Mouse (Mus musculus): Measurements from ENCODE around the gene Myo1e. TPM values are rescaled to one million over a fixed set of nuclear protein-coding genes. Genes with fewer than 3 reads are reported as not detected.

Gene Myo1e
- polyA plus RNA-seq, 1 experiment from 2014 or later = 18.4 TPM

DNA sequence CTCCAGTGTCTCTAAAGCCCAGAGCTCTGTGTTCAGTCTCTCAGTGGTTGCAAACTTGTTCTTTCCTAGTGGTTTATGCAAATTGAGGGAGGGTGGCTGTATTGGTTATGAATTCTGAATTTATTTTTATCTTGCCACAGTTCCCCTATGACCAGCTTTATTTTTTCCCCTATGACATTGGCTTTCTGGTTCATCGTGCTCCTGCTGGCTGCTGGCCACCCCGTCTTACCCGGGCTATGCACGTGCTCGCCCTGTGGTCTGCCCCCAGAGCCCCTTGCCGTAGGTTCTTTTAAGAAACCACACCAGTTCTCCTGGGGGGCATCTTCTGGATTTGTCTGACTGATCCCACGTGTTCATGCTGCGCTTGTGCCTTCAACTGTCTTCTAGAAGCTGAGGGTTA lies 97.8 kb downstream of the Myo1e start:
- H3K36me3 ChIP-seq = peaks cover 4% of the 10 kb centered on the region; the same call in 1 of the 2 replicates
- WGBS = 95% methylated on average over 8 of the region's 8 CpGs
- no peak for ATAC-seq

GRCm38 (mm10) chr9:70310046-70310445 lies 102.9 kb downstream of the Myo1e start:
- no peaks in the 10 kb centered on the region for H3K36me3 ChIP-seq
- H3K27me3 ChIP-seq (replicated peaks) = no peaks in the 10 kb centered on the region
- no peak overlapping the region for H3K27ac ChIP-seq
- H3K4me1 ChIP-seq (replicated peaks) = no peaks in the 10 kb centered on the region
- H3K4me2 ChIP-seq (replicated peaks) = no peak overlapping the region
- H3K9ac ChIP-seq = no peak overlapping the region
- 64% methylated on average over 1 of the region's 1 CpGs for WGBS
- no peaks in the 10 kb centered on the region for H3K9me3 ChIP-seq
- no peak overlapping the region for H3K4me3 ChIP-seq (replicated peaks)
- ATAC-seq = no peak

More for the DNA sequence above, 97.8 kb downstream of the Myo1e start:
- no peaks in the 10 kb centered on the region for H3K27me3 ChIP-seq (replicated peaks)
- no peak overlapping the region for H3K4me2 ChIP-seq (replicated peaks)
- H3K4me3 ChIP-seq (replicated peaks) = no peak overlapping the region
- no peaks in the 10 kb centered on the region for H3K4me1 ChIP-seq (replicated peaks)
- no peaks in the 10 kb centered on the region for H3K9me3 ChIP-seq
- no peak overlapping the region for H3K9ac ChIP-seq
- no peak overlapping the region for H3K27ac ChIP-seq

DNA sequence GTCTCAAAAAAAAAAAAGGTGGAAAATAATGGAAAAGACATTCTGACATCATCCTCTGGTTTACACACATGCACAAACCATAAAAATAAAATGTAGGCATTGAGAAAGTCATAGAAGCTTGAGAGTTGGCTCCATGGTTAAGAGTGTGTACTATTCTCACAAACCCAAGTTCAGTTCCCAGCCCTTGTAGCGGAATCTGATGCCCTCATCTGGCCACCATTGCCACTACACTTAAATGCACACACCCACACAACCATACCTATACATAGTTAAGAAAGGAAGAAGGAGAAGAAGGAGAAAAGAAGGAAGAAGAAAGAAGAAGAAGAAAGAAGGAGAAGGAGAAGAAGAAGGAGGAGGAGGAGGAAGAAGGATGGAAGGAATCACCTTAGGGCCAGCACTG lies 106.9 kb downstream of the Myo1e start:
- WGBS = 91% methylated on average over 1 of the region's 1 CpGs
- Histone ChIP-seq H3K27me3 (replicated peaks) (no peaks in the 10 kb centered on the region), H3K9me3 (no peaks in the 10 kb centered on the region), H3K36me3 (no peaks in the 10 kb centered on the region), H3K4me3 (replicated peaks) (no peak overlapping the region), H3K4me1 (replicated peaks) (no peaks in the 10 kb centered on the region), H3K27ac (no peak overlapping the region), H3K9ac (no peak overlapping the region), H3K4me2 (replicated peaks) (no peak overlapping the region)
- no peak for ATAC-seq

DNA sequence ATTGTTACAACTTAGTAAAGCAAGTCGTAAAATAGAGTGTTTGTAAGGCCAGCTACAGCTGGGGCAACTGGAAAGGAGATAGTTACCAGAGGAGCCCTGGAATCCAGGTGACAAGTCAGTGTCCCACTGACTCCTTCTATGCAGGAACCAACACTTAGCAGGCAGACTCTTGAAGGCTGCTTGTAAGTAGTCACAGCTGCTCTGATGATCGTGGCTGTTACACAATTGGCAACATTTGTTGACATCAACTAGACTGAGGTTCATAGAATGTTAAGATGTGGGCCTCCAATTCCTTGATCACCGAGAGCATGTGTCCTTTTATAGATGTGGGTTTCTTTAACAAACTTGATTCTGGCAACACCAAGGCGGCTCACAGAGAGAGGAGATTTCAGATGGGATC lies 108.0 kb downstream of the Myo1e start:
- H3K9ac ChIP-seq = no peak overlapping the region
- H3K36me3 ChIP-seq = no peaks in the 10 kb centered on the region
- H3K27ac ChIP-seq = no peak overlapping the region
- no peak overlapping the region for H3K4me2 ChIP-seq (replicated peaks)
- H3K4me3 ChIP-seq (replicated peaks) = no peak overlapping the region
- no peaks in the 10 kb centered on the region for H3K4me1 ChIP-seq (replicated peaks)
- no peaks in the 10 kb centered on the region for H3K27me3 ChIP-seq (replicated peaks)
- 50% methylated on average over 4 of the region's 4 CpGs for whole genome bisulfite sequencing
- ATAC-seq = no peak
- H3K9me3 ChIP-seq = no peaks in the 10 kb centered on the region

GRCm38 (mm10) chr9:70318601-70319000 lies 111.5 kb downstream of the Myo1e start:
- no peaks in the 10 kb centered on the region for H3K36me3 ChIP-seq
- H3K27me3 ChIP-seq (replicated peaks) = no peaks in the 10 kb centered on the region
- no peaks in the 10 kb centered on the region for H3K4me1 ChIP-seq (replicated peaks)
- H3K9me3 ChIP-seq = no peaks in the 10 kb centered on the region
- H3K4me3 ChIP-seq (replicated peaks) = no peak overlapping the region
- no peak overlapping the region for H3K27ac ChIP-seq
- no peak overlapping the region for H3K9ac ChIP-seq
- ATAC-seq = peak; percentile 80
- H3K4me2 ChIP-seq (replicated peaks) = no peak overlapping the region
- 56% methylated on average over 3 of the region's 3 CpGs for WGBS

- Histone ChIP-seq H3K9ac (no peak overlapping the region), H3K4me2 (replicated peaks) (no peak overlapping the region)
- WGBS = 86% methylated on average over 4 of the region's 4 CpGs
Observed at GRCm38 (mm10) chr9:70324336-70324735, 117.2 kb downstream of the Myo1e start.

DNA sequence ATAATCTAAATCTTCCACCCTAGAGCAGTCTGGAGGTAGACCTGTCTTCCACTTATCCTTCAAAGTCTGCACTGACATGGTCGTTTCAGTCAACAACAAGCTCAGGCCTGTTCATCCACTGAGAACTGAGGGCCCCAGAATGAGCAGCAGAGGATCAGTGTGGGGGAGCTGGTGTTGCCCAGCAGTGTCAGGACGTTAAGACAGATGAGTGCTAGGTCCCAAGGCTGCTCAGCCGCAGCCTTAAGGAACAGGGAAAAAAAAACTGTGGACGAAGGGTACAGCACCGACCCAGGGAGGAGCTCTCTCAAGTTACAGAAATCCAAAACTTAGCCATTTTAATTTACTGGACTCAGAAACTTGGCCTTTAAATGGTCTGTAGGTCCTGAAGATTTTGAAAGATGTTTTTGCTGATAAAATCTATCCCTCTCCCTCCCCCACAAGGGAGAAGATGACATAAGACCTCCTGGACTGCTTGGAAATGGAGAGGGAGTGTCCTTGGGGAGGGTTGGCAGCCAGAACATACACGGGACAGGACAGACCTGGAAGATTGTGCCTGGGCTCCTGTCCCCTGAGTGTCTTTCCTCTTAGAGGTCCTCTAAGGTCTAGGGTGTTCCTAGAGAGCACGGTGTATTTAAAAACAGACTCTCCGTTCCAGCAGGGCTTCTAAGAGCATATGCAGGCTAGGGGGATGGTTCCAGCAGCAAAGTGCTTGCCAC lies 118.9 kb downstream of the Myo1e start:
- Histone ChIP-seq H3K9me3 (no peaks in the 10 kb centered on the region), H3K36me3 (0 out of 2 replicates have a peak, but pooled peaks cover 2% of the 10 kb centered on the region), H3K4me2 (replicated peaks) (no peak overlapping the region), H3K4me3 (replicated peaks) (no peak overlapping the region), H3K27ac (no peak overlapping the region), H3K27me3 (replicated peaks) (no peaks in the 10 kb centered on the region), H3K4me1 (replicated peaks) (no peaks in the 10 kb centered on the region), H3K9ac (no peak overlapping the region)
- no peak for ATAC-seq
- 52% methylated on average over 8 of the region's 8 CpGs for WGBS

More at GRCm38 (mm10) chr9:70324336-70324735, 117.2 kb downstream of the Myo1e start:
- H3K27me3 ChIP-seq (replicated peaks) = no peaks in the 10 kb centered on the region
- no peak for ATAC-seq
- H3K36me3 ChIP-seq = 0 out of 2 replicates have a peak, but pooled peaks cover 2% of the 10 kb centered on the region
- H3K4me1 ChIP-seq (replicated peaks) = no peaks in the 10 kb centered on the region
- H3K27ac ChIP-seq = no peak overlapping the region
- no peaks in the 10 kb centered on the region for H3K9me3 ChIP-seq
- H3K4me3 ChIP-seq (replicated peaks) = no peak overlapping the region

DNA sequence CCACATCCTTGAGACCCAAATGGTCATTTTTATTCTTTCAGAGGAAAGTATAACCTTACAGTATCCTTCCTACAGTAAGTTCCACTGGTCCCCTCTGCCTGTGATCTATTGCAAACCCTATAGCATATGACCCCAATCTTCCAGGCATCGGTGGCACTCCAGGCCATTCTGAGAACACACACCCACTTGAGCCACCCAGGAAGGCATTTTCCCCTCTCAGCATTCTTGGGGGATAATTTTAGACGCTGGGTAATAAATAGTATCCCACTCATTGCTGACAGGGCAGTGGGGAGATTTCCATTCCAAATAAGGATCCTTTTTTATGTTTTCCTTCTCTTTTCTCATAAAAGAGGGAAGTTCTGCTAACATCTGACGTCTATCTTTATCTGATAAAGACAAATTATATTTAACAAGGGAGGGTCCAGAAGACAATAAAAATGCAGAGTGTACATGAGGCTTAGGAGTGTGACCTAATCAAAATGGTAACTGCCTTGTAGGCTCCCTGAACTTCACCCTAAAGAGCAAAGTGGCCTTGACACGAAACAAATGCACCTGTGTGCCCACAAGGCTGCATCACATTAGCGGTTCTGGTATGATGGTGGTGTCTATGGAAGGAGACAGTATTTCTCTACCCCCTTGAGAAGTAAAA lies 121.2 kb downstream of the Myo1e start:
- Histone ChIP-seq H3K9ac (no peak overlapping the region), H3K4me1 (replicated peaks) (peaks cover 4% of the 10 kb centered on the region; the same call in 1 of the 2 replicates), H3K4me2 (replicated peaks) (no peak overlapping the region), H3K27ac (no peak overlapping the region), H3K9me3 (no peaks in the 10 kb centered on the region), H3K27me3 (replicated peaks) (no peaks in the 10 kb centered on the region), H3K4me3 (replicated peaks) (no peak overlapping the region), H3K36me3 (0 out of 2 replicates have a peak, but pooled peaks cover 2% of the 10 kb centered on the region)
- ATAC-seq = peak; percentile 67
- WGBS = 56% methylated on average over 5 of the region's 5 CpGs

DNA sequence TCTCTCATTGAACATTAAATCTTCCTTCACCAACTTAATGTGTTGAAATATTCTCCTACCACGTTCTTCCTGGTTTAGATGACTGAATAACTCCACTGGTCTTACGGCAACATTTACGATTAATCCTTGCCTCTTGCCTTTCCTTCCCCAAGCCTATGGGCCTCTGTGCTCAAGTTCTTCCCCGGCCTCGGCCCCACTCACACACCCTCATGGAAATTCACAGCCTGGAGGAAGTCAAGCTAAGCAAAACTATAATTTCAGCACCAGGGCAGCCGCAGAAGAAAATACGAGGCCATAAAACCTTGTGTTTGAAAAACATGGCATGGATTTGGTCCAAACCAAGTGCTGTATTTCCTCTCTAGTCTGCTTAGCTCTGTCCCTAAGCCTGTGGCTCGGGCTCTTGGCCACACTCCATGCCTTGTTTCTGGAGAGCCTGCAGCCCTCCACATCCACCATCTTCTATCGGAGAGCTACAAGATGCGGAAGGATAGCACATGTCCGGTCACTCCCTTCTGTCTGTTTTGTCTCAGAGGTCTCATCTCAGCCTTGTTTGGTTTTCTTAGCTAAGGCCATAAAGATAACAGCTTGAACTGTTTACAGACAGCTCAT lies 124.7 kb downstream of the Myo1e start:
- no peaks in the 10 kb centered on the region for H3K9me3 ChIP-seq
- no peak overlapping the region for H3K4me3 ChIP-seq (replicated peaks)
- peaks cover 4% of the 10 kb centered on the region; the same call in 1 of the 2 replicates for H3K4me1 ChIP-seq (replicated peaks)
- H3K27ac ChIP-seq = peak overlapping the region; percentile 40
- ATAC-seq = peak; percentile 80
- no peak overlapping the region for H3K9ac ChIP-seq
- no peaks in the 10 kb centered on the region for H3K36me3 ChIP-seq
- H3K4me2 ChIP-seq (replicated peaks) = no peak overlapping the region
- 25% methylated on average over 11 of the region's 11 CpGs for WGBS
- H3K27me3 ChIP-seq (replicated peaks) = no peaks in the 10 kb centered on the region

- Histone ChIP-seq H3K27ac (no peak overlapping the region), H3K4me1 (replicated peaks) (no peaks in the 10 kb centered on the region), H3K36me3 (0 out of 2 replicates have a peak, but pooled peaks cover 3% of the 10 kb centered on the region), H3K9ac (no peak overlapping the region), H3K4me2 (replicated peaks) (no peak overlapping the region), H3K27me3 (replicated peaks) (no peaks in the 10 kb centered on the region), H3K4me3 (replicated peaks) (no peak overlapping the region), H3K9me3 (no peaks in the 10 kb centered on the region)
- WGBS = 87% methylated on average over 7 of the region's 7 CpGs
- no peak for ATAC-seq
Observed at GRCm38 (mm10) chr9:70338391-70338790, 131.2 kb downstream of the Myo1e start.

GRCm38 (mm10) chr9:70338894-70339293 lies 131.7 kb downstream of the Myo1e start:
- Histone ChIP-seq H3K4me2 (replicated peaks) (no peak overlapping the region), H3K4me1 (replicated peaks) (no peaks in the 10 kb centered on the region), H3K36me3 (0 out of 2 replicates have a peak, but pooled peaks cover 3% of the 10 kb centered on the region), H3K27me3 (replicated peaks) (no peaks in the 10 kb centered on the region), H3K27ac (no peak overlapping the region), H3K4me3 (replicated peaks) (no peak overlapping the region), H3K9me3 (no peaks in the 10 kb centered on the region), H3K9ac (no peak overlapping the region)
- ATAC-seq = no peak

DNA sequence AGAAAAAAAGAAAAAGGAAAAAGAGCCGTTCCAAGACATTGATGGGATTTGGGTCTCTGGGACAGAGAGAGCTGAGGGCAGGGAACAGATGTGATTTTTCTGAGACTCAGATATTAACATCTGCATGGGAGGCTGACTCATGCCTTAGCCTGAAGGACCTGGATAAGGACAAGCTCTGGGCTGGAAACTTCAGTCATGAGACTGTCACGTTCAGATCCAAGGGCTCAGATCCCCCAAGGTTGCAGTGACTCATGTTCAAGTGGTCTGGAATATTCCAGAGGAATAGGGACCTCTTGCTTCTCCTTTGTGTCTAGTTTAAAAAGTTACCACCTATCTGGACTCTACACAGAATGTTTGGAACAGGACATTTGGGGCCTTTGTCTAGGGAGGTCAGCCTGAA lies 142.1 kb downstream of the Myo1e start:
- 88% methylated on average over 2 of the region's 2 CpGs for WGBS
- Histone ChIP-seq H3K4me3 (replicated peaks) (no peak overlapping the region), H3K9me3 (no peaks in the 10 kb centered on the region), H3K9ac (no peak overlapping the region), H3K27ac (no peak overlapping the region), H3K4me1 (replicated peaks) (no peaks in the 10 kb centered on the region), H3K4me2 (replicated peaks) (no peak overlapping the region), H3K27me3 (replicated peaks) (no peaks in the 10 kb centered on the region), H3K36me3 (peaks cover 6% of the 10 kb centered on the region)
- ATAC-seq = no peak
